Mouse (Mus musculus): Measurements from ENCODE around the gene Cbx3.

Cbx3 gene

GRCm38 (mm10) chr6:51525001-51525400 lies 54.8 kb downstream of the Cbx3 start:
- DNase-seq: no peak

GRCm38 (mm10) chr6:51529457-51529856 lies 59.3 kb downstream of the Cbx3 start:
- no peak for DNase-seq

All from right cerebral cortex, adult 18-20 months (tissue).